Mouse (Mus musculus) lung, postnatal 0 days (tissue): ENCODE measurements at regions not wholly inside any gene's neighbourhood (a gene's known extent, or its start where the extent isn't known, plus 50 kb on each side); places are given as distances from the start of the nearest gene placed in this dataset.

Source experiments
- CTCF ChIP-seq: IDR thresholded peaks from 2 replicates; pipeline ENCODE4 v1.5.1; 2016; ENCODE audit warnings: antibody characterized with exemption, mild to moderate bottlenecking
- EP300 ChIP-seq: IDR thresholded peaks from 2 replicates; pipeline ENCODE4 v1.6.1; 2016; ENCODE audit warnings: antibody characterized with exemption, mild to moderate bottlenecking, control low read depth

DNA sequence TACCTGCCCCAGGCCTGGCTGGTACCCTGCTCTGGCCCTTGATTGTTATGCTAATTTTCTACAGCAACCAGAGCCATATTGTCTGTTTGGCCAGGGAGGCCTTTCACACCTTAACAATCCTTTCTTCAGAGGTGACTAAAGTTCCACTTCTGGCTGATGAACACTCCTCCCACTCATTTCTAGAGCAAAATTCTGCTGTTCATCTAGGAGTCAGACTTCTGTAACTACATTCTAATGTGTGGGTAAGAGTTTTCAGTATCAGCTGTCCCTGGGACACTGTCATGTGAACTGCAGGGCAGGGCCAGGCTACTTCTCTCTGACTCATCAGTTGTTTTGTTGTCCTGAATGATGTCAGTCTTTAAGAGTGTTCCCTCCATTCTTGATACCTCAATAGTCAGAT lies 112.2 kb upstream of the Kif2a start:
- no peak for TF ChIP-seq CTCF
- TF ChIP-seq EP300 = no peak
